Mouse (Mus musculus) brain, embryonic 14.5 days (tissue): ENCODE measurements around the gene Ift172.

ENCODE experiments used
- CTCF ChIP-seq: fragments of 200-500 bp; IDR thresholded peaks from 2 replicates; pipeline ENCODE4 v1.5.1; 2012; ENCODE audit warnings: inconsistent platforms, mild to moderate bottlenecking, moderate library complexity, borderline replicate concordance; ENCODE audit not compliant: insufficient read depth, insufficient read length; ENCODE audit errors: extremely low read depth
- POLR2A ChIP-seq: fragments of 200-500 bp; IDR thresholded peaks from 2 replicates; pipeline ENCODE4 v1.6.1; 2012; ENCODE audit warnings: mild to moderate bottlenecking, inconsistent platforms, borderline replicate concordance; ENCODE audit not compliant: poor library complexity, insufficient read depth, insufficient read length, severe bottlenecking; ENCODE audit errors: extremely low read depth

DNA sequence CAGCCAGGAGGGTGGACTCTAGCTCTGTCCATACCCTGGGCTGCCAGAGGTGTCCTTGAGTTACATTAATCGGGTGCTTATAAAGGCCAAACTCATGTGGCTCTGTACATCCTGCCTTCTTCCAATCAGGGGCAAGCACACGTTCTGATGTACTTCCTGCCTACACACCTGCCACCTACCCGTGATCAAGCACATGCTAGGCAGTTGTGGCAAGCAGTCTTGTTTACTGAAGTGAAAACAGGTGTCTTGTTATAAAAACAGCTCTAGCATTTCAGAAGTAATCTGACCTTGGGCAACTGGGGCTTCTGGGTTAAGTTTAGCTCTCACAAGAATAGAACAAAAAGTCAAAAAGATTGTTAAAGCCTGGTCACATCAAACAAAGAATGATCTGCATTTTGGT lies 33.2 kb upstream of the Ift172 start:
- TF ChIP-seq CTCF (no peak), POLR2A (no peak)
